Mouse (Mus musculus) midbrain, embryonic 15.5 days (tissue): ENCODE measurements around the gene Nt5c2. TPM values are rescaled to one million over a fixed set of nuclear protein-coding genes. Genes with fewer than 3 reads are reported as not detected.

Experiments used
- ATAC-seq: fragments of 200-750 bp; cut with Nextera tagmentation; replicated peaks from 2 replicates; pipeline ENCODE4 v1.8.0; 2017; ENCODE audit warnings: moderate TSS enrichment
- H3K27ac ChIP-seq: fragments of 300-500 bp; sonication (generic); 2 replicates; pipeline ENCODE4 v1.5.1; 2015; ENCODE audit warnings: mild to moderate bottlenecking, inconsistent platforms
- H3K27me3 ChIP-seq: fragments of 300-500 bp; sonication (generic); replicated peaks from 2 replicates; pipeline ENCODE4 v1.6.1; 2015; ENCODE audit warnings: inconsistent platforms
- H3K36me3 ChIP-seq: fragments of 300-500 bp; sonication (generic); replicated peaks from 2 replicates; pipeline ENCODE4 v1.6.1; 2015; ENCODE audit warnings: inconsistent platforms
- H3K4me1 ChIP-seq: fragments of 300-500 bp; sonication (generic); 2 replicates; pipeline ENCODE4 v1.6.1; 2015; ENCODE audit warnings: inconsistent platforms
- H3K4me2 ChIP-seq: fragments of 300-500 bp; sonication (generic); 2 replicates; pipeline ENCODE4 v1.6.1; 2015; ENCODE audit warnings: inconsistent platforms, mild to moderate bottlenecking, moderate library complexity
- H3K4me3 ChIP-seq: fragments of 300-500 bp; sonication (generic); 2 replicates; pipeline ENCODE4 v1.5.1; 2015; ENCODE audit warnings: mild to moderate bottlenecking, inconsistent platforms
- H3K9ac ChIP-seq: fragments of 300-500 bp; sonication (generic); 2 replicates; pipeline ENCODE4 v1.6.1; 2015; ENCODE audit warnings: mild to moderate bottlenecking, inconsistent platforms
- H3K9me3 ChIP-seq: fragments of 300-500 bp; sonication (generic); 2 replicates; pipeline ENCODE4 v1.6.1; 2016; ENCODE audit warnings: inconsistent platforms
- WGBS: fragments of 180-500 bp; shearing (Covaris S2); methylation state at CpG from one replicate; pipeline ENCODE4 v1.1.7; 2015; ENCODE audit warnings: mixed read lengths; 5-methylcytosine and 5-hydroxymethylcytosine counted together
- polyA plus RNA-seq: library from polyadenylated mRNA; unstranded; fragments of >200 nt; fragmentation: Nextera tagmentation; extraction: Ambion mirVana; gene quantifications from 2 replicates; pipeline ENCODE4 v1.2.1, GENCODE M21; 2015

The Nt5c2 gene
- polyA plus RNA-seq, 1 experiment from 2014 or later, result 87.7 TPM

DNA sequence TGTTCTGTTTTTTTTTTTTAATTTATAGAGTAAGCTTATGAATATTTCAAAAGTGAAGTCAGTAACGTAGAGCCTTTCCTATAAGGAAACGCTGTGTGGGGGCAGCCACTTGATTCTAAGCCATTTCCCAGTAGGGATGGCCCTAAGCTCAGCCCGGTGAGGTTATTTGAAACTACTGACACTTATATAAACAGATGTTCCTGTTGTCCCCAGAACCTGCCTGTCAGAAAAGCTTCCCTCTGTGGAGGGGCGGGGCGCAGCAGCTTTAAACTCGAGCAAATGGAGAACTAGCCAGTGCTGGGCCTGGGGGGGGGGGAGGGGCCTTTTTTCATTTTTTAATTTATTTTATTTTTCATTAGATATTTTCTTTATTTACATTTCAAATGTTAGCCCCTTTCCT, 150.9 kb downstream of the Nt5c2 start:
- Histone ChIP-seq H3K36me3 (no peaks in the 10 kb centered on the region), H3K4me2 (no peak overlapping the region), H3K27ac (no peak overlapping the region), H3K9ac (no peak overlapping the region), H3K4me3 (no peak overlapping the region), H3K27me3 (no peaks in the 10 kb centered on the region), H3K4me1 (peaks cover 2% of the 10 kb centered on the region; the same call in 1 of the 2 replicates), H3K9me3 (no peaks in the 10 kb centered on the region)
- no peak for ATAC-seq
- WGBS, result 54% methylated on average over 6 of the region's 6 CpGs

DNA sequence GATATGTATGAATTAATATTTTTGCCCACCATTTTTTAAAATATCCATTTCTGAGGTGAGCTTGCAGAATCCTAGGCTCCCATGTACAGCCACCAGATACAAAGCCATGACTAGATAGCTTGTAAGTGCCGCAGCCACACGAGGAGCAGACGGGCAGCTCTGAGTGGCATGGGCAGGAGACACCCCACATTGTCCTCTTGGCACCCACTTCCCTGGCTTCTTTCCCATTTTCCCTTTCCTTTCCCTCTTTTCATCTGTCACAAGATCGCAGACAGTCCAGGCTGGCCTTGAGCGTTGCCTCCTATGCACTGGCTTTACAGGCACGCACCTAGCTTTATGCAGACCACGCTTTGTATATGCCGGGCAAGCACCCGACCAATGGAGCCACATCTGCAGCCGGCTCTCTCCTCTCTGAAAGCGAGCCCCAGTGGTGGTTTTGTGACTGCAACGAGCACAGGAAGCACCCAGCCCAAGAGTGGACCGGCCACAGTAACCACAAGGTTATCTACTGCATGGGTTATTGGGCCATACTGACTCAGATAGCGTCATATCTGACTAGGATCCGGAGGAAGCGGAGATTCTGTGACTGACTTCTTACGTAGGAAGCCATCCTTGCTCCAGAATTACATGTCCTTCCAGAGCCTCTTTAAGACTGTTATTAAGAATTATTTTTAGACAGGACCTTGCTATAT, 151.6 kb downstream of the Nt5c2 start:
- Histone ChIP-seq H3K27ac (no peak overlapping the region), H3K9me3 (no peaks in the 10 kb centered on the region), H3K9ac (no peak overlapping the region), H3K4me3 (no peak overlapping the region), H3K4me2 (no peak overlapping the region), H3K4me1 (no peaks in the 10 kb centered on the region), H3K27me3 (no peaks in the 10 kb centered on the region), H3K36me3 (no peaks in the 10 kb centered on the region)
- ATAC-seq, result no peak
- WGBS, result 86% methylated on average over 17 of the region's 17 CpGs

DNA sequence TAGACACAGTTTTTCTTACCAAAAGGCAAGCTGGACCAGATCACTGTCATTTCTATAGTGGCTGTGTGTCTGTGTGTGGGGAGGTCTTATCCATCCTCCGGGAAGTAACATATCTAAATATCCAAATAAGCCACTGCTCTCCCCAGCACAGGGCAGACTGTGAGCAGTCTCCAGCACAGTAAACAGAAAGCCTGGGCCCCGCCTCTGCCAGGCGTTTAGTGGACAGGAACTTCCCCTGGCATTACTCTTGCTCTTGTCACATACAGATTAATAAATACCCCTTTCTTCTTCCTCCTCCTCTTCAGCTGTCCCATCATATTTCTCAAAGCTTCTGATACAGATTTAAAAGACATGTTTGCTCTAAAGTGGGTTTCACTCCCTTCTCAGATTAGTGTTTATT, 152.4 kb downstream of the Nt5c2 start:
- Histone ChIP-seq H3K9ac (no peak overlapping the region), H3K27me3 (no peaks in the 10 kb centered on the region), H3K4me2 (no peak overlapping the region), H3K4me3 (no peak overlapping the region), H3K4me1 (peaks cover 3% of the 10 kb centered on the region), H3K27ac (no peak overlapping the region), H3K36me3 (no peaks in the 10 kb centered on the region), H3K9me3 (no peaks in the 10 kb centered on the region)
- no peak for ATAC-seq
- WGBS, result 71% methylated on average over 3 of the region's 3 CpGs

DNA sequence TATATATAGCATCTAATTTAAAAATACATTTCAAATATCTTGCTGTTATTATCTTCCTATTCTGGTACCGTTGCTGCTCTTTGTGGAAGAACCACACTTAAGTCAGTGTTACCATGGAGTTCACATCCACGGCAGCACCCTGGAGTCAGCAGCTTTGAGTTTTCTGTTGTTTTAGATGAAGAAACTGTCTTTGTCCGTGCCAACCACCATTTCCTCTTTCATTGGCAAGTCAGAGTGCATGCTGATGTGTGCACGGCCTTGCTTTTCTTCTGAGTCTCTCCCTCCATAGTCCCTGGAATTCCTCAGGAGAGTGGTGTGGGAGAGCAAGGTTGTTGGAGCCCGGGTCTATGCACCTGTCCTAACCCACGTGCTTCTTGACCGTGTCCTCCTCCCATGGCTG, 156.8 kb downstream of the Nt5c2 start:
- Histone ChIP-seq H3K27ac (no peak overlapping the region), H3K4me1 (peaks cover 21% of the 10 kb centered on the region), H3K36me3 (no peaks in the 10 kb centered on the region), H3K4me2 (no peak overlapping the region), H3K9me3 (no peaks in the 10 kb centered on the region), H3K27me3 (no peaks in the 10 kb centered on the region), H3K4me3 (no peak overlapping the region), H3K9ac (no peak overlapping the region)
- WGBS, result 77% methylated on average over 7 of the region's 7 CpGs
- ATAC-seq, result no peak

DNA sequence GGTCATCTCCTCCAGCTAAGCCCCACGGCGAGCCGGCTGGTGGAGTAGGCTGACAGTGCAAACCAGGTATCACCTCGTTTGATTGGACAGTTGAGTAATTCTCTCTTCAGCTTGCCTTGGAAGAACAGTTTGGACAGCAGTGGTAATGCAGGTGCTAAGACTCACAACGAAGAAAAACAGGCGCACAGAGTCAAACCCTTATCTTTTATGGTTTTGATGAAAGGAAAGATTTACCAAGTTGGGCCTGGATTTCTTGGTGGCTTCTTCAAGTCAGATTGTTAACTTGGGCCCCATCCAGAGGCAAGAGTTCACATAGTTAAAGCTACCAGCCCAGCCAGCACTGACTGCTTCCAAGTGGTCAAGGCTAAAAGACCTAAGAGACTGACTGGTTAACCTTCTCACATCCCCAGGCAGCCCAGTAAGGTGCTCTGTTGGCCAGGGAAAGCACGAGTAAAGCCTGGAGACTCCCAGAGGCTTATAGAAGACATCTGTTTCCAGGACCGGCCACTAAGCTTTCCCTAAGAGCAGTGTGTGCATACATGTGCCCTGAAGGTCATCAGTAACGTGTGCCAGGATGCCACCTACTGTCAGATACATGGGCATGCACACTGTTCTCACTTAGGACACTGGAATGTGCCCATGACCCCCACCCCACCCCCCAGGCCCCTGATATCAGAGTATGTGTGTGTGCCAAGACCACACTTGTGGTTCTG, 157.5 kb downstream of the Nt5c2 start:
- WGBS, result 55% methylated on average over 9 of the region's 9 CpGs
- H3K4me1 ChIP-seq, result peaks cover 21% of the 10 kb centered on the region
- H3K27me3 ChIP-seq, result no peaks in the 10 kb centered on the region
- no peaks in the 10 kb centered on the region for H3K9me3 ChIP-seq
- H3K9ac ChIP-seq, result no peak overlapping the region
- H3K27ac ChIP-seq, result peak overlapping the region; percentile 67; the same call in 1 of the 2 replicates
- peak overlapping the region; percentile 25; the same call in 1 of the 2 replicates for H3K4me2 ChIP-seq
- H3K36me3 ChIP-seq, result no peaks in the 10 kb centered on the region
- no peak overlapping the region for H3K4me3 ChIP-seq
- ATAC-seq, result peak; percentile 30; the same call in 1 of the 2 replicates

DNA sequence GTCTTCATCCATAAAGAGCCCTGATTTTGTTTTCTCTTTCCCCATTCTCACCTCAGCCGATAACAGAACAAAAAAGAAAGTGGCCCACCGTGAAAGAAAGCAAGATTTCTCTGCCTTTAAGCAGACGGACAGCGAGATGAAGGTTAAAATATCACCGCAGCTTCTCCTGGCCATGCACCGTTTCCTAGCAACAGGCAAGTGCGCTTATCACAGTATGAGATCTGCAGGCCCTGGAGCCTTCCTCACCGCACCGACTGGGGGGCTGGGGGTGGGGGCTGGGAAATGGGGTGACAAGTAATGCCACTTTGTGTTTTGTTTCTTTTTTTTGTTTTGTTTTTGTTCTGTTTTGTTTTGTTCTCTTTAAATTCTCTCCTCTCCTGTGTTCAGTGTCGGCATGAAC, 158.2 kb downstream of the Nt5c2 start:
- WGBS, result 10% methylated on average over 10 of the region's 10 CpGs
- H3K27ac ChIP-seq, result peak overlapping the region; percentile 67
- no peaks in the 10 kb centered on the region for H3K27me3 ChIP-seq
- H3K4me2 ChIP-seq, result peak overlapping the region; percentile 25; the same call in 1 of the 2 replicates
- H3K4me1 ChIP-seq, result peaks cover 21% of the 10 kb centered on the region
- H3K4me3 ChIP-seq, result no peak overlapping the region
- H3K9me3 ChIP-seq, result no peaks in the 10 kb centered on the region
- 0 out of 2 replicates have a peak overlapping the region, but pooled peaks have one; percentile 14 for H3K9ac ChIP-seq
- ATAC-seq, result 0 out of 2 replicates have a peak, but pooled peaks have one; percentile 58
- no peaks in the 10 kb centered on the region for H3K36me3 ChIP-seq

DNA sequence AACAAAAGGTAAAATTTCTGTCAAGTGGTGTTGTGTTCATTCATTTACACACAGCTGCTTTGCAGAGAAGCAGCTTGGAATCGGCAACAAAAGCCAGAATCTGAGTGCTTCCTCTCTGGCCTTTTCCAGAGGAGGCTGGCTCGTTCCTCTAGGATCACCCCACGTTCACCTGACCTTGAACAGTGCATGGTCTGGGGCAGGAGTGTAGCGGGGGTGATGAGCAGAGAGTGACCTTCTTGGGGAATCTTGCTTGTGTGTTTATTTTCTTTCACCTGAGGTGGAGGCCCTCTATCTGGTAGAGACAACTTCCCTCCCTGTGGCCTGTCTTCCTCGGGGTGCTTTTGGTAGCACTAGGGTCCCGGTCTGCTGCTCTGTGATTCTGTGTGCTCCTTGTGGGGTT, 158.7 kb downstream of the Nt5c2 start:
- H3K4me2 ChIP-seq, result peak overlapping the region; percentile 25; the same call in 1 of the 2 replicates
- H3K27ac ChIP-seq, result peak overlapping the region; percentile 67
- no peaks in the 10 kb centered on the region for H3K27me3 ChIP-seq
- H3K4me3 ChIP-seq, result no peak overlapping the region
- H3K36me3 ChIP-seq, result no peaks in the 10 kb centered on the region
- WGBS, result 37% methylated on average over 6 of the region's 6 CpGs
- H3K4me1 ChIP-seq, result peaks cover 21% of the 10 kb centered on the region
- ATAC-seq, result no peak
- 0 out of 2 replicates have a peak overlapping the region, but pooled peaks have one; percentile 14 for H3K9ac ChIP-seq
- H3K9me3 ChIP-seq, result no peaks in the 10 kb centered on the region

DNA sequence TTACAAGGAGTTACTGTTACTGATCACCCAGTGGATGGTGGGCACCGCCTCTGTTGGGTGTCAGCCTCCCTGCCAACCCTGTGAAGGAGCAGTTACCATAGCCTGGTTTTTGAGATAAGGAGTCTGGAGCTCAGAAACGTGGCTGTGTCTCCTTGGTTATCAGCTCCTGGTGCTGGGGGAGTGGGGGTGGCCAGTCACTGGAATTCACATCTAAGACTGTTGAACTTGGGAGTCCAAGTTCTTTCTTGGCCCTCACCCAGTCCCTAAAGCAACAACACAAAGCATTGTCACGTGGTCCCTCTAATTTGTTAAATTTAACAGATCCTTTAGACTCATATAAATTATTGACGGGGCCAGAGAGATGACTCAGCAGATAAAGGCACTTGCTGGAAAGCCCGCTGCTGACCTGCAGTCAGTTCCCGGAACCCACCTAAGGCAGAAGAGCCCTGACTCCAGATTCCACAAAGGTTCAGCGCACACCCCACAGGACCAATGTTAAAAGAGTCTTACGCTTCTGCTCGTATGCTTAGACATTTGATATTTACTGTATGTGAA, 165.4 kb downstream of the Nt5c2 start:
- Histone ChIP-seq H3K4me3 (no peak overlapping the region), H3K9me3 (no peaks in the 10 kb centered on the region), H3K27ac (no peak overlapping the region), H3K36me3 (no peaks in the 10 kb centered on the region), H3K27me3 (no peaks in the 10 kb centered on the region), H3K4me2 (no peak overlapping the region), H3K9ac (no peak overlapping the region), H3K4me1 (peaks cover 8% of the 10 kb centered on the region)
- WGBS, result 81% methylated on average over 9 of the region's 9 CpGs
- ATAC-seq, result no peak

DNA sequence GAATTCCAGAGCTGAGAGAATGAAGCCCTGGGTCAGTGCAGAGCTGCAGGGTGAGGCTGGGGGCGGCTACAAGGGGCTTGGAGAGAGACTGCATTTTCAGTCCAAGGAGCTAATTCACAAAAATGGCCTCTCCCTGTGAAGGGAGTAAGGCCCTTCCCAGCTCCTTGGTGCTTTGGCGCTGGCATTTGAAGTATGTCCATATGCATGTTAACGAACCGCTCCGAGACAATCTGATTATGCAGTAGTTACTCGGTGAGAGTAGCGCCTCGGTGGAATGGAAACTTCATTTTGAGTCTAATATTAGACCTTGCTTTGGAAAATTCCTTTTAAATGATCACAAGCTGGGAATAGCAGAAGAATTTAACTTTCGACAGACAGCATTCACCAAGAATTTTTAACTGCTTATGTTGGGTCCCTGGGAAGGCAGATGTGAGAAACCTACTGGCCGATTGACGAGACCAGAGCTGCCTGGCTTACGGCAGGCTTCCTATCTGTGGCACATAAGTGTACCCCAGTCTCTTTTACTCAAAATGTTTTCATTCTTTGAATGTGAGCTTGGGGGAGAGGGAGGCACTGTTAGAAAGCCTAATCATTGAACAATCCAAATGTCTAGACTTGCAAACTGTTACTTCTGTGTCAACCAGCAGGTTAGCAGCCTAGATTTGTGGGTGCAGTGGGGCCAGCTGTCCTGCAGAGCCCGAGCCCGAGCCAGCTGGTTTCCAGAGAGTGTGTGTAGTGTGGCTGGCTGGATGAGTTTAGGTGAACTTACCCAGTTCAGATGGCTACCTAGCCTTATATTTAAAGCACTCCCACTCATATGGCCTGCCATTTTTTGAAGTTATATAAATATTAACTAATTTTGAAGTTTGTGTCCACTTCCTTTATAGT, 166.3 kb downstream of the Nt5c2 start:
- ATAC-seq, result no peak
- Histone ChIP-seq H3K9ac (no peak overlapping the region), H3K27me3 (no peaks in the 10 kb centered on the region), H3K4me1 (peaks cover 8% of the 10 kb centered on the region), H3K36me3 (no peaks in the 10 kb centered on the region), H3K4me3 (no peak overlapping the region), H3K9me3 (no peaks in the 10 kb centered on the region), H3K27ac (no peak overlapping the region), H3K4me2 (no peak overlapping the region)
- 49% methylated on average over 14 of the region's 14 CpGs for WGBS

DNA sequence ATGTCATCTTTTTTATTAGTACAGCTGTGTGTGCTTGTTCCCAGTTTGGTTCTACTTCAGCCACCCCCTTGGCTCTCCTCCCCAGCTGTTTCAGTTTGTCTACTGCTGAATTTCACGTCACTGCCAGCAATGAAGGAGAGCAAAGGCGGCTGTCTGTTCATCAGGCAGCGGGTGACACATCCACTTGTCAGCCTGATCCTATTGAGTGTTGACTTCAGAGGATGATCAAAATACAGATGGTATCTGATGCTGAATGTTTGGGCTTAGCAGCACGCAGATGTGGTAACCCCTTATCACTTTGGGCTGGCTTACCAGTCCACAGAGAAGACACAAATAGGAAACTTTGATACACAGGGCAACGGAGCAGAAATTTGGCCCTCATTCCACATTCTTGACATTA, 168.5 kb downstream of the Nt5c2 start:
- H3K4me3 ChIP-seq, result no peak overlapping the region
- ATAC-seq, result no peak

DNA sequence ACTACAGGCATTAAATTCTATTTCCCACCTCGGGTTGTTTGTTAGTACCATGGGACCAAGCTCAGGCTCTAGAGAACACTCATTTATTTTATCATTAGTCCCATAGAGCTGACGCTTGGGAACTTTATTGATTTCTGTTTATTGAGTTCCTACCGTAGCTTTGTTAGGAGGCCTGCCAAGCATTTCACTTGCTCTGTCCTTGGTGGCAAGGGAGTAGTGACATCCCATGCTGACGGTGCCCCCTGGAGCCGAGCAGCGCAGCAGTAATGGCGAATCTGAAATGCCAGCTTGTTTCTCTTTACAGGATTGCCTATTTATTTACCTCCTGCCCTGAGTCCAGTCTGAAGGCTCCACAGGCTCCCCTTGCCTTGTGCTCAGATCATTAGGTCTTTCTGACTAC, 168.9 kb downstream of the Nt5c2 start:
- no peak overlapping the region for H3K9ac ChIP-seq
- H3K27ac ChIP-seq, result no peak overlapping the region
- H3K4me1 ChIP-seq, result peaks cover 8% of the 10 kb centered on the region
- no peaks in the 10 kb centered on the region for H3K27me3 ChIP-seq
- H3K4me2 ChIP-seq, result no peak overlapping the region
- H3K9me3 ChIP-seq, result no peaks in the 10 kb centered on the region
- ATAC-seq, result no peak
- no peaks in the 10 kb centered on the region for H3K36me3 ChIP-seq
- WGBS, result 86% methylated on average over 7 of the region's 7 CpGs
- H3K4me3 ChIP-seq, result no peak overlapping the region

More for the DNA sequence above, 168.5 kb downstream of the Nt5c2 start:
- H3K4me1 ChIP-seq, result peaks cover 8% of the 10 kb centered on the region
- H3K27ac ChIP-seq, result no peak overlapping the region
- H3K27me3 ChIP-seq, result no peaks in the 10 kb centered on the region
- no peaks in the 10 kb centered on the region for H3K36me3 ChIP-seq
- no peak overlapping the region for H3K9ac ChIP-seq
- WGBS, result 82% methylated on average over 5 of the region's 5 CpGs
- H3K9me3 ChIP-seq, result no peaks in the 10 kb centered on the region
- H3K4me2 ChIP-seq, result no peak overlapping the region

DNA sequence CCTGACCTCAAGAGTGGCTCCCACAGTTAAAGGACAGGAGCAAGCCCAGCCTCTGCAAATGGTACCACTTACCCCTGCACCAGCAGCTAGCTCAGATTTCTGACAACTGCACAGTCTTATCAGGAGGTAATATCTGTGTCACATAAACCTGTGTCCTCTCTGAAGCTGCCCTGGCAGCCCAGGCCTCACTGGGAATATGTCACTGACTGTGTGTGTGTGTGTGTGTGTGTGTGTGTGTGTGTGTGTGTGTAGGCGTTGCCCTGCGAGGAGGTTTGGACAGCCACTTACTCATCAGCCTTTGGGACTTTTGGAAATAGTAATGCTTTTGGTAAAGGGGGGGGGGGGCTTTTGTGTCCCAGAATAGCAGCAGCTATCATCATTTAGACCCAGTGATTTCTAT, 171.9 kb downstream of the Nt5c2 start:
- no peaks in the 10 kb centered on the region for H3K4me1 ChIP-seq
- H3K9me3 ChIP-seq, result no peaks in the 10 kb centered on the region
- no peak overlapping the region for H3K4me2 ChIP-seq
- H3K9ac ChIP-seq, result no peak overlapping the region
- no peak overlapping the region for H3K27ac ChIP-seq
- ATAC-seq, result no peak
- H3K27me3 ChIP-seq, result no peaks in the 10 kb centered on the region
- no peaks in the 10 kb centered on the region for H3K36me3 ChIP-seq
- H3K4me3 ChIP-seq, result no peak overlapping the region
- 94% methylated on average over 2 of the region's 2 CpGs for WGBS
